In the genomic region with DNA sequence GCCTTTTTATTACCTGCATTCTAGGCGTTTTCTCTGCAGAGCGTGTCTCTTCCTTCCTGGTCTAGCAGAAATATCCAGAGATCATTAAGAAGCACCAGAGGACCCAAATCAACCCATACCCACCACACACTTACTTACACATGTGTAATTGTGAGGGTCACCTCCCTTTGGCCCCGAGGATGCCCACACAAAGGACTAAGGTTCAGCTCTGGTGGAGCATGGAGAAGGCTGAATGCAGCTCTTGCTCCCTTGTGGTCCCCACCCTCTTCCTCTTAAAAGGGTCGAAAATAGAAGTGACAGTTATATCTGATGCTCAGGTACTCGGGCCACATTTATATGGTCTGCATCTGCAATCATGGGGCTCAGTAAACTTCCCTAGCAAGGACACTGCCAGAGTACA, we compare ENCODE assay signal across 14 mouse cellular contexts.
"Had no signal": no experiment of that assay in that cellular context is flagged by ENCODE, and none has a peak within 500 bp of the region (broad histone marks: within the 10 kb centered on the region; RNA-seq: fewer than 3 reads in every experiment).

No protein-coding gene starts in this region.

- H3K9me3 ChIP-seq: intestine, embryonic 15.5 days; kidney, embryonic 15.5 days; limb, embryonic 10.5 days; liver, embryonic 15.5 days had no signal

- H3K27ac ChIP-seq: intestine, embryonic 15.5 days; kidney, embryonic 15.5 days; limb, embryonic 10.5 days; liver, embryonic 15.5 days had no signal

- H3K4me1 ChIP-seq: intestine, embryonic 15.5 days; kidney, embryonic 15.5 days; limb, embryonic 10.5 days; liver, embryonic 15.5 days had no signal

- H3K4me2 ChIP-seq: intestine, embryonic 15.5 days; kidney, embryonic 15.5 days; liver, embryonic 11.5 days; liver, embryonic 15.5 days had no signal

- DNase-seq: kidney, adult 2 months; kidney, postnatal 36 days; lung, adult 2 months; lung, postnatal 36 days; right cerebral cortex, postnatal 4 days; thymus, postnatal 36 days had no signal

- H3K4me3 ChIP-seq: intestine, embryonic 15.5 days; kidney, embryonic 15.5 days; left cerebral cortex, adult 2 months; limb, embryonic 10.5 days; liver, embryonic 15.5 days had no signal

- H3K36me3 ChIP-seq: intestine, embryonic 15.5 days; kidney, embryonic 15.5 days; limb, embryonic 10.5 days; liver, embryonic 15.5 days had no signal

- ATAC-seq: intestine, embryonic 15.5 days; lung, postnatal 0 days; midbrain, embryonic 16.5 days had no signal

- H3K9ac ChIP-seq: intestine, embryonic 15.5 days; kidney, embryonic 15.5 days; liver, embryonic 15.5 days had no signal

- H3K27me3 ChIP-seq: intestine, embryonic 15.5 days; kidney, embryonic 15.5 days; liver, embryonic 15.5 days had no signal
